Mouse (Mus musculus): ENCODE measurements around the gene Mfsd11. TPM values are rescaled to one million over a fixed set of nuclear protein-coding genes. Genes with fewer than 3 reads are reported as not detected.

Mfsd11 gene
- polyA plus RNA-seq, 1 experiment = 36.7 TPM

Other genes with a start within 250 kb of the Mfsd11 start
- gene Rhbdf2, start 225.4 kb upstream of the Mfsd11 start, polyA plus RNA-seq (2012; rRNA removed) = 29.9 and 33.8 TPM in 2 replicates
- 1.7 and 1.9 TPM in 2 replicates for gene Prcd, start 198.9 kb upstream of the Mfsd11 start, polyA plus RNA-seq (2012; rRNA removed)
- 50.3 and 55.4 TPM in 2 replicates for gene Cygb, start 198.1 kb upstream of the Mfsd11 start, polyA plus RNA-seq (2012; rRNA removed)
- 0.57 TPM in 1 of 2 replicates, not detected in the other for gene St6galnac1, start 76.9 kb upstream of the Mfsd11 start, polyA plus RNA-seq (2012; rRNA removed)
- gene Mxra7, start 24.4 kb upstream of the Mfsd11 start, polyA plus RNA-seq (2012; rRNA removed) = 13.9 and 31.5 TPM in 2 replicates
- gene Mettl23, start 9.2 kb upstream of the Mfsd11 start, polyA plus RNA-seq (2012; rRNA removed) = 20.9 and 25.9 TPM in 2 replicates
- 27.9 and 32.5 TPM in 2 replicates for gene Jmjd6, start 9.0 kb upstream of the Mfsd11 start, polyA plus RNA-seq (2012; rRNA removed)
- 279 and 335 TPM in 2 replicates for gene Srsf2, start 654 bp downstream of the Mfsd11 start, polyA plus RNA-seq (2012; rRNA removed)
- gene Mgat5b, start 66.4 kb downstream of the Mfsd11 start, polyA plus RNA-seq (2012; rRNA removed) = 0.11 and 0.15 TPM in 2 replicates

Data from gonadal fat pad, adult 2 months (tissue).